Mouse (Mus musculus): ENCODE measurements around the gene Rab43. TPM values are rescaled to one million over a fixed set of nuclear protein-coding genes. Genes with fewer than 3 reads are reported as not detected.

The Rab43 gene
- polyA plus RNA-seq, 1 experiment from 2014 or later, result 21.4 TPM

GRCm38 (mm10) chr6:87787108-87787890 lies 24.7 kb downstream of the Rab43 start:
- 67% methylated on average over 6 of the region's 6 CpGs for WGBS
- Histone ChIP-seq H3K27ac (ENCODE audit: low read depth, low read length) (no peak overlapping the region), H3K4me3 (ENCODE audit: low read depth, low read length) (no peak overlapping the region), H3K9me3 (ENCODE audit: control insufficient read depth, low read length) (no peaks in the 10 kb centered on the region), H3K4me1 (replicated peaks; ENCODE audit: control insufficient read depth, insufficient read depth, low read length) (peaks cover 41% of the 10 kb centered on the region), H3K9ac (ENCODE audit: low read depth, low read length) (no peak overlapping the region), H3K4me2 (no peak overlapping the region), H3K36me3 (ENCODE audit: control insufficient read depth, insufficient read depth, low read length) (peaks cover 10% of the 10 kb centered on the region), H3K27me3 (replicated peaks; ENCODE audit: control insufficient read depth, insufficient read depth, low read length) (no peaks in the 10 kb centered on the region)
- ATAC-seq (replicated peaks; ENCODE audit: low FRiP score) (no peak), DNase-seq (ENCODE audit: low spot score) (no peak)

- Histone ChIP-seq H3K4me3 (ENCODE audit: low read depth, low read length) (no peak overlapping the region), H3K36me3 (ENCODE audit: control insufficient read depth, insufficient read depth, low read length) (peaks cover 5% of the 10 kb centered on the region; the same call in 1 of the 2 replicates), H3K9ac (ENCODE audit: low read depth, low read length) (no peak overlapping the region), H3K27ac (ENCODE audit: low read depth, low read length) (no peak overlapping the region), H3K4me1 (replicated peaks; ENCODE audit: control insufficient read depth, insufficient read depth, low read length) (peaks cover 34% of the 10 kb centered on the region), H3K9me3 (ENCODE audit: control insufficient read depth, low read length) (no peaks in the 10 kb centered on the region), H3K4me2 (no peak overlapping the region), H3K27me3 (replicated peaks; ENCODE audit: control insufficient read depth, insufficient read depth, low read length) (no peaks in the 10 kb centered on the region)
- DNase-seq (ENCODE audit: low spot score) (no peak), ATAC-seq (replicated peaks; ENCODE audit: low FRiP score) (no peak)
- WGBS, result 83% methylated on average over 5 of the region's 5 CpGs
These were observed 25.3 kb downstream of the Rab43 start for GRCm38 (mm10) chr6:87786621-87787020.

- Histone ChIP-seq H3K27me3 (replicated peaks; ENCODE audit: control insufficient read depth, insufficient read depth, low read length) (no peaks in the 10 kb centered on the region), H3K4me2 (no peak overlapping the region), H3K4me3 (ENCODE audit: low read depth, low read length) (no peak overlapping the region), H3K4me1 (replicated peaks; ENCODE audit: control insufficient read depth, insufficient read depth, low read length) (peaks cover 8% of the 10 kb centered on the region; the same call in 1 of the 2 replicates), H3K9me3 (ENCODE audit: control insufficient read depth, low read length) (no peaks in the 10 kb centered on the region), H3K9ac (ENCODE audit: low read depth, low read length) (no peak overlapping the region), H3K27ac (ENCODE audit: low read depth, low read length) (no peak overlapping the region), H3K36me3 (ENCODE audit: control insufficient read depth, insufficient read depth, low read length) (no peaks in the 10 kb centered on the region)
- no peak for ATAC-seq (replicated peaks; ENCODE audit: low FRiP score)
- 60% methylated on average over 8 of the region's 8 CpGs for WGBS
- no peak for DNase-seq (ENCODE audit: low spot score)
These were observed 27.9 kb downstream of the Rab43 start for GRCm38 (mm10) chr6:87784033-87784432.

GRCm38 (mm10) chr6:87780546-87781301 lies 31.2 kb downstream of the Rab43 start:
- Histone ChIP-seq H3K27ac (ENCODE audit: low read depth, low read length) (no peak overlapping the region), H3K4me2 (no peak overlapping the region), H3K9me3 (ENCODE audit: control insufficient read depth, low read length) (no peaks in the 10 kb centered on the region), H3K9ac (ENCODE audit: low read depth, low read length) (no peak overlapping the region), H3K36me3 (ENCODE audit: control insufficient read depth, insufficient read depth, low read length) (no peaks in the 10 kb centered on the region), H3K27me3 (replicated peaks; ENCODE audit: control insufficient read depth, insufficient read depth, low read length) (no peaks in the 10 kb centered on the region), H3K4me1 (replicated peaks; ENCODE audit: control insufficient read depth, insufficient read depth, low read length) (peaks cover 25% of the 10 kb centered on the region), H3K4me3 (ENCODE audit: low read depth, low read length) (no peak overlapping the region)
- no peak for ATAC-seq (replicated peaks; ENCODE audit: low FRiP score)
- 86% methylated on average over 10 of the region's 10 CpGs for WGBS
- no peak for DNase-seq (ENCODE audit: low spot score)

- Histone ChIP-seq H3K9me3 (ENCODE audit: control insufficient read depth, low read length) (no peaks in the 10 kb centered on the region), H3K4me2 (peak overlapping the region; percentile 26; the same call in 1 of the 2 replicates), H3K4me3 (ENCODE audit: low read depth, low read length) (no peak overlapping the region; the same call in 1 of the 2 replicates), H3K36me3 (ENCODE audit: control insufficient read depth, insufficient read depth, low read length) (no peaks in the 10 kb centered on the region), H3K4me1 (replicated peaks; ENCODE audit: control insufficient read depth, insufficient read depth, low read length) (peaks cover 25% of the 10 kb centered on the region), H3K9ac (ENCODE audit: low read depth, low read length) (peak overlapping the region; percentile 46; the same call in 1 of the 2 replicates), H3K27ac (ENCODE audit: low read depth, low read length) (no peak overlapping the region; the same call in 1 of the 2 replicates), H3K27me3 (replicated peaks; ENCODE audit: control insufficient read depth, insufficient read depth, low read length) (no peaks in the 10 kb centered on the region)
- WGBS, result 86% methylated on average over 11 of the region's 11 CpGs
- no peak for ATAC-seq (replicated peaks; ENCODE audit: low FRiP score)
- no peak for DNase-seq (ENCODE audit: low spot score)
These were observed 32.5 kb downstream of the Rab43 start for GRCm38 (mm10) chr6:87779174-87780165.

GRCm38 (mm10) chr6:87778294-87779173 lies 33.4 kb downstream of the Rab43 start:
- WGBS, result 64% methylated on average over 11 of the region's 11 CpGs
- H3K4me3 ChIP-seq (ENCODE audit: low read depth, low read length), result peak overlapping the region; percentile 18; the same call in 1 of the 2 replicates
- ATAC-seq (replicated peaks; ENCODE audit: low FRiP score) (no peak), DNase-seq (ENCODE audit: low spot score) (no peak)
- no peaks in the 10 kb centered on the region for H3K36me3 ChIP-seq (ENCODE audit: control insufficient read depth, insufficient read depth, low read length)
- peaks cover 25% of the 10 kb centered on the region for H3K4me1 ChIP-seq (replicated peaks; ENCODE audit: control insufficient read depth, insufficient read depth, low read length)
- H3K9ac ChIP-seq (ENCODE audit: low read depth, low read length), result peak overlapping the region; percentile 46
- no peaks in the 10 kb centered on the region for H3K27me3 ChIP-seq (replicated peaks; ENCODE audit: control insufficient read depth, insufficient read depth, low read length)
- H3K9me3 ChIP-seq (ENCODE audit: control insufficient read depth, low read length), result no peaks in the 10 kb centered on the region
- H3K4me2 ChIP-seq, result peak overlapping the region; percentile 32
- H3K27ac ChIP-seq (ENCODE audit: low read depth, low read length), result peak overlapping the region; percentile 60

- H3K36me3 ChIP-seq (ENCODE audit: control insufficient read depth, insufficient read depth, low read length), result no peaks in the 10 kb centered on the region
- no peaks in the 10 kb centered on the region for H3K27me3 ChIP-seq (replicated peaks; ENCODE audit: control insufficient read depth, insufficient read depth, low read length)
- H3K4me1 ChIP-seq (replicated peaks; ENCODE audit: control insufficient read depth, insufficient read depth, low read length), result peaks cover 25% of the 10 kb centered on the region
- WGBS, result 46% methylated on average over 2 of the region's 2 CpGs
- H3K9ac ChIP-seq (ENCODE audit: low read depth, low read length), result peak within 1 kb of the TSS; percentile 46
- H3K4me3 ChIP-seq (ENCODE audit: low read depth, low read length), result peak within 1 kb of the TSS; percentile 18
- peak within 1 kb of the TSS; percentile 94 for H3K27ac ChIP-seq (ENCODE audit: low read depth, low read length)
- DNase-seq (ENCODE audit: low spot score), result no peak
- ATAC-seq (replicated peaks; ENCODE audit: low FRiP score), result no peak
- no peaks in the 10 kb centered on the region for H3K9me3 ChIP-seq (ENCODE audit: control insufficient read depth, low read length)
- H3K4me2 ChIP-seq, result peak within 1 kb of the TSS; percentile 51
These were observed 34.1 kb downstream of the Rab43 start, which contains the start of gene Gp9 for GRCm38 (mm10) chr6:87777842-87778241. Gp9 (plus strand) TSS chr6:87778072.
